Mouse (Mus musculus) T-cell, adult 66 days (primary cell): ENCODE results near the gene Trrap. TPM values are rescaled to one million over a fixed set of nuclear protein-coding genes. Genes with fewer than 3 reads are reported as not detected.

Experiments
- total RNA-seq, 2 experiments: library from RNA; stranded (reverse); gene quantifications; 3 replicates in 1 of 2; 4 replicates in 1 of 2; pipeline ENCODE4 v1.2.4; 2023

Trrap gene
- 100 to 1,000 TPM; 152 to 176 TPM for total RNA-seq

DNA sequence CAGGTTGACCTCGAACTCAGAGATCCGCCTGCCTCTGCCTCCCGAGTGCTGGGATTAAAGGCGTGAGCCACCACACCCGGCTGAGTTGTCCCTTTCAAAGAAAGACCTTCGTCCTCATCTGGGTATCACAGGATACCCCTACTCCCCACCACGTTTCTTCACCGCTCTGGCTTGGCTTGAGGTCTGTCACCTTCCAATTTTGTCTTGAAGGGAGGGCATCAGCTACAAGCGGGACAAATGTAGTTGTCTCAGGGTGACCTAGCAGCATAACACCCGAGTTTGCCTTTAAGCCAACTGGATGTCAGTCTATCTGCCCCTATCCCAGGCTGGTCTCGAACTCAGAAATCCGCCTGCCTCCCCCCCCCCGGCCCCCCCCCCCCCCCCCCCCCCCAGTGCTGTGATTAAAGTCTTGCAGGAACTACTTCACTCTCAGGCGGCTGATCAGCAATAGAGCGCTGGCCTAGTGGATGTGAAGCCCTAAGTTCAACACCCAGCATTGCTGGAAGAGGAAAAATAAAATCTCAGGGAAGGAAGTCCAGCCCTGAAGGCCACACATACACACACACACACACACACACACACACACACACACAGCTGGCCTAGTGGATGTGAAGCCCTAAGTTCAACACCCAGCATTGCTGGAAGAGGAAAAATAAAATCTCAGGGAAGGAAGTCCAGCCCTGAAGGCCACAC lies at the start of gene Trrap:
TSS of gene Trrap (plus strand) at position 627 of the 693 bp plus-strand sequence.

DNA sequence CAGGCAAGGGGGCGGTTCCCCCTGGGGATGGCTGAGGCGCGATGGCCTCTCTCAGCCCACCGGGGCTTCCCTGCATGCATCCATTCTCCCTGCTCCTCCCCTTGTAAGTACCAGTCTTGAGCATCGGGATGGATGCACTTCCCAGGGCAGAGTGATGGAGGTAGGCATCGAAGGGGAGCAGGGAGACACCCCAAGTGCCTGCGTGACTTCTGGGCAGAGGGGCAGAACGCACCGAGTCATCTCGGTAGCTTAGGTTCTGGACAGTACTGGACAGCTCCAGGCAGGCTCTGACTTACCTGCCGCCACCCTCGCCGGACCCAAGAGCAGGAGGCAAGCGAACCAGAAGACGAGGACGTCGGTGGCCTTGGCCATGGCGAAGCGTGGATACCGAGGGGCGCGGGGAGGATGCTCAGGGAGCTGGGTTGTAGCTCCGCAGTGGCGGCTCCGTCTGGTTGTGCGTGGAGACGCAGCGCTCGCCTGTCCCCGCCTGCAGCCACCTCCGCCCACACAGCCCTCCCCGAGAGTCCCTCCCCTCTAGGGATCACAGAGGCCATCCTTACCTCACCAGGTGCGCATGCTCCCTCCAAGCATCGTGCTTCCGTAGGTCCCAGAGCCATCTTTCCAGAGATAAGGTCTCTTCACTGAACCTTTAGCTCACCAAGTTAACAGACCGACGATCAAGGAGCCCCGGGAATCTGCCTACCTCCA lies 6.2 kb upstream of the Trrap start, which contains the start of gene Tmem130:
TSS of gene Tmem130 (minus strand) at position 658 of the 708 bp plus-strand sequence.

Other genes starting within 250 kb of the Trrap start
- not detected for gene Nptx2, start 221.8 kb upstream of the Trrap start, total RNA-seq
- gene Tmem130, start 5.9 kb upstream of the Trrap start, total RNA-seq: not detected
- 10 to 100 TPM; 64.2 to 66.1 TPM for gene Smurf1, start 198.1 kb downstream of the Trrap start, total RNA-seq